Mouse (Mus musculus) small intestine, adult 2 months (tissue): ENCODE measurements at regions not wholly inside any gene's neighbourhood (a gene's known extent, or its start where the extent isn't known, plus 50 kb on each side); places are given as distances from the start of the nearest gene placed in this dataset.

Experiments
- H3K27ac ChIP-seq: fragments of 200-500 bp; 2 replicates; pipeline ENCODE4 v1.5.1; 2012; ENCODE audit warnings: low read depth, low read length, control low read depth, inconsistent platforms; ENCODE audit not compliant: insufficient read depth
- H3K27me3 ChIP-seq: fragments of 200-500 bp; 2 replicates; pipeline ENCODE4 v1.6.1; 2012; ENCODE audit warnings: mild to moderate bottlenecking, moderate library complexity, low read length, inconsistent platforms; ENCODE audit not compliant: control insufficient read depth, insufficient read depth
- H3K36me3 ChIP-seq: fragments of 200-500 bp; 2 replicates; pipeline ENCODE4 v1.6.1; 2012; ENCODE audit warnings: mild to moderate bottlenecking, low read length, control low read depth, inconsistent platforms; ENCODE audit not compliant: control insufficient read depth, insufficient read depth
- H3K4me1 ChIP-seq: fragments of 200-500 bp; 2 replicates; pipeline ENCODE4 v1.6.1; 2012; ENCODE audit warnings: low read length, inconsistent platforms, mixed read lengths; ENCODE audit not compliant: control insufficient read depth, insufficient read depth, insufficient read length
- H3K4me3 ChIP-seq: fragments of 200-500 bp; 2 replicates; pipeline ENCODE4 v1.5.1; 2012; ENCODE audit warnings: low read depth, mild to moderate bottlenecking, control low read depth, inconsistent platforms, low read length, moderate library complexity
- CTCF ChIP-seq: fragments of 200-500 bp; IDR thresholded peaks from 2 replicates; pipeline ENCODE4 v1.5.1; 2012; ENCODE audit warnings: low read depth, mild to moderate bottlenecking, control low read depth, inconsistent platforms, low read length, moderate library complexity, mixed read lengths; ENCODE audit not compliant: insufficient replicate concordance, insufficient read length; ENCODE audit errors: extremely low read depth
- POLR2A ChIP-seq: fragments of 200-500 bp; IDR thresholded peaks from 2 replicates; pipeline ENCODE4 v1.6.1; 2012; ENCODE audit warnings: low read depth, mild to moderate bottlenecking, control low read depth, inconsistent platforms, low read length, moderate library complexity
- WGBS: fragments of 180-500 bp; shearing (Covaris S2); methylation state at CpG from one replicate; pipeline ENCODE4 v1.1.7; 2018; 5-methylcytosine and 5-hydroxymethylcytosine counted together

DNA sequence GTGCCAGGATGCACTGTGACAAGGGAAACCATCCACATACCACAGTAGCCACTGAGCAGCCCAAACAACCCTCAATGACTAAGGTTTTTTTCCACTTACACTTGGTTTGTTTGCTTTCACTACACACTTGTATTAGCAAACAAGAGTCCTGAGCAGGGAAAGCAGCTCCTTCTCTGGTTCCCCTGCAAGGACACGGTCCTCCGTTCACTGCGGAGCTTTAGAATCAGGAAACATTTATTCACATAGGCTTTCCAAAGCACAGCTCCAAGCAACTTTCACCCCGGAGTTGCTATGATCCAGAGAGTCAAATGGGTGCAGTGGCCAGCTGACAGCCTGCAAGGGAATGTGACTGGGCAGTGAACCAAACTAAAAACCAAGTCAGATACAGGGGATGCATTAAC lies 186.8 kb upstream of the Lpp start:
- Histone ChIP-seq H3K4me3 (no peak overlapping the region), H3K36me3 (no peaks in the 10 kb centered on the region), H3K27me3 (no peaks in the 10 kb centered on the region), H3K27ac (no peak overlapping the region), H3K4me1 (no peaks in the 10 kb centered on the region)
- 65% methylated on average over 4 of the region's 4 CpGs for WGBS
- TF ChIP-seq CTCF (no peak), POLR2A (no peak)

DNA sequence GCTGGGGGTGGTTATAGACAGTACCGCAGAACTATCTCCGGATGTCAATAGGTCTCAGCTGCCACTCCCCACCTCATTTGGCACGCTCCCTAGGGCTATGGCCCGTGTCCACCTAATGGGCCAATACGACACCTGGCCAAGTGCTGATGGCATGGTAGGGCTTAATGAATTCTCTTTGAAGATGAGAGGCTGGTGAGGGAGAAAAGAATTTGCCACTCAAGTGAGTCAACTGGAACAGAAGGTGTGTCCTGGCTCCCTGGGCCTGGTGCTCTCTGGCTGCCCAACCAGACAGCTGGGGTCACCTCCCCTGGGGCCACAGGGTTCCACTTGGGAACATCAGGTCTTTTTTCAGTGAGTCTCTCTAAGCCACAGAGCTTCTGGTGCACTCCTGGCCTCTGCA lies 187.7 kb upstream of the Lpp start:
- H3K4me1 ChIP-seq = no peaks in the 10 kb centered on the region
- no peaks in the 10 kb centered on the region for H3K27me3 ChIP-seq
- H3K27ac ChIP-seq = no peak overlapping the region
- TF ChIP-seq POLR2A (no peak), CTCF (no peak)
- 78% methylated on average over 5 of the region's 5 CpGs for WGBS
- no peaks in the 10 kb centered on the region for H3K36me3 ChIP-seq
- no peak overlapping the region for H3K4me3 ChIP-seq

DNA sequence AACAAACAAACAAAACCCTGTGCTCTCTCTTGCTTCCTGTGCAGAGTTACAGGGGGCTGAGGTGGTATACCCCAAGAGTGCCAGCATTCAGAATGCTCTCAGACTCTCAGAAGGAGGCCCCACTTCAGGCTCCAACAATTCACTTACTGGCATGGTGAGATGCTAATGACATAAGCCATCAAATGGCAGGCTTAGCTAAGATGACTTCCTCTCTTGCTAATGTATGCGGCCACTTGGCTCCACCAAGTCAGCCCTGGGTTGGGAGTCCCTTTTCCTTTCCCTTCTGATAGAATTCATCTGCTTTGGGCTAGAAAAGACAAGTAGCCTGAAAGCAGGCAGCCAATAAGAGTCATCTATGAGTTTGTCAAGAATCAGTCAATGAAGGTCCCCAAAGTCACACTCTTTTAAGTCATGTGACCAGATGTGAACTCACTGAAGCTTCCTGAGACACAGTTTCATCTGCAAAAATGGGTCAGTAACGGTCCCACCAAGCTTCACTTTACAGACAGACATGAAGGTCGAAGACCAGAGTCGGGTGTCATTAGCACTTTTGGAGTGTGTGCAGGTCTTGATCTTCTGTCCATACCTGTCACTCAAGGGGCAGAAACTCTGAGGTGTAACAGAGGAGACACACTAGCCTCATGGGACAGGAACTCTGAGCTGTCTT lies 189.1 kb upstream of the Lpp start:
- no peak overlapping the region for H3K4me3 ChIP-seq
- no peaks in the 10 kb centered on the region for H3K36me3 ChIP-seq
- H3K4me1 ChIP-seq = peaks cover 8% of the 10 kb centered on the region
- WGBS = 91% methylated on average over 4 of the region's 4 CpGs
- H3K27me3 ChIP-seq = no peaks in the 10 kb centered on the region
- no peak for TF ChIP-seq CTCF
- no peak for TF ChIP-seq POLR2A
- no peak overlapping the region for H3K27ac ChIP-seq

DNA sequence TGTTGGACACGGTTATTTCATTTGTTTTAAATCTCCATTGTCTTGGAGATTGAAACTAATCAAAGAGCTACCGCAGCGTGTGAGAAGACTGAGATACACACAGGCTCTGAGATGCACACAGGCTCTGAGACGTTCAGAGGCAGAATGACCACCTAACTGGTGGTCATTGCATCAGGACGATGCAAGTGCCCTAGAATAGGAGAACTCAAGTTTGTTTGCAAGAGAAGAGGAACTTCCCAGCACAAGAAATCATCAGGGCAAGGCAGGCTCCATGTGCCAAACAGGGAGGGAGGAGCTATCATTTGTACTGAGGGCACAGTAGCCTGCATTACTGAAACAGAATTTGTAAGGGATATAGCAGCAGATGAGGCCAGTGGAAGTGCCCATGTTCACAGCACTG lies 190.7 kb upstream of the Lpp start:
- Histone ChIP-seq H3K4me1 (peaks cover 9% of the 10 kb centered on the region), H3K4me3 (no peak overlapping the region), H3K27ac (no peak overlapping the region), H3K36me3 (no peaks in the 10 kb centered on the region), H3K27me3 (no peaks in the 10 kb centered on the region)
- WGBS = 90% methylated on average over 5 of the region's 5 CpGs
- TF ChIP-seq POLR2A = no peak
- no peak for TF ChIP-seq CTCF

DNA sequence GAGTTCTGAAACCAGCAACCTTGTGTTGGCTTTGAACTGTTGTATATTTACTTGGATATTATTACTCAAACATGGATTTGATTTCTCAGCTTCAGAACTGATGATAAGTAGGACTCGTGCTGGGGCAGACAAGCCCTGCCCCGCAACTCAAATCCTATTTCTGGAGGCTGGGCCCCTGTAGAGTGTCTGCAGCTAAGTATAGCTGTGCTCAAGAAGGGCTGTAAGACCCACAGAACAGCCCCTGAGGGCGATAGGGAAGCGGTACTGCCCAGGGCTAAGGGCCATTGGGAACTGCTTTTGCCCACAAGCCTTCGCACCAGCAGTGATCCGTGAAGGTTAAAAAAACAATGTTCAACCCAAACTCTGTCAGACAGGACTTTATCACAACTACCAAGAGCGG lies 191.9 kb upstream of the Lpp start:
- TF ChIP-seq POLR2A = no peak
- no peak for TF ChIP-seq CTCF
- Histone ChIP-seq H3K27me3 (no peaks in the 10 kb centered on the region), H3K27ac (no peak overlapping the region), H3K4me1 (peaks cover 9% of the 10 kb centered on the region), H3K36me3 (no peaks in the 10 kb centered on the region), H3K4me3 (no peak overlapping the region)
- 93% methylated on average over 7 of the region's 7 CpGs for WGBS

DNA sequence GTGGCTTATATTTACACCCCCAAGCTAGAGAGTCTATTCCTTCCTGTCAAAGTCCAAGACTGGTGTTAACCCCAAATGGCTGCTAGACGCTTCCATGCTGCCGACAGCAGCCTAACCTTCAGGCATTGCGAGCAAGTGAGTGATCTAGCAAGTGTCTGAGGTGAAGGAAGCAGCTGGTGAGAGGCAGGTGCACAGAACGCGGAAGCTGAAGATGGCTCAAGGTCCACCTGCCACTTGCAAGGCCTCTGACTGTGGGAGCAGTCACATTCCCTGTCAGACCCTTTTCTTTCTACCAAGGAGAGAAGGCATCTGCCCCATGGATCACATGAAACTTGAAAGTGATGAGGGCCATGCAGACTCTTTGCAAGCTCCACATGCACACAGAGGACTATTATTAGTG lies 193.1 kb upstream of the Lpp start:
- WGBS = 27% methylated on average over 5 of the region's 5 CpGs
- peak overlapping the region; percentile 33; the same call in 1 of the 2 replicates for H3K4me3 ChIP-seq
- TF ChIP-seq POLR2A (no peak), CTCF (no peak)
- peak overlapping the region; percentile 93 for H3K27ac ChIP-seq
- no peaks in the 10 kb centered on the region for H3K27me3 ChIP-seq
- no peaks in the 10 kb centered on the region for H3K36me3 ChIP-seq
- H3K4me1 ChIP-seq = peaks cover 9% of the 10 kb centered on the region

DNA sequence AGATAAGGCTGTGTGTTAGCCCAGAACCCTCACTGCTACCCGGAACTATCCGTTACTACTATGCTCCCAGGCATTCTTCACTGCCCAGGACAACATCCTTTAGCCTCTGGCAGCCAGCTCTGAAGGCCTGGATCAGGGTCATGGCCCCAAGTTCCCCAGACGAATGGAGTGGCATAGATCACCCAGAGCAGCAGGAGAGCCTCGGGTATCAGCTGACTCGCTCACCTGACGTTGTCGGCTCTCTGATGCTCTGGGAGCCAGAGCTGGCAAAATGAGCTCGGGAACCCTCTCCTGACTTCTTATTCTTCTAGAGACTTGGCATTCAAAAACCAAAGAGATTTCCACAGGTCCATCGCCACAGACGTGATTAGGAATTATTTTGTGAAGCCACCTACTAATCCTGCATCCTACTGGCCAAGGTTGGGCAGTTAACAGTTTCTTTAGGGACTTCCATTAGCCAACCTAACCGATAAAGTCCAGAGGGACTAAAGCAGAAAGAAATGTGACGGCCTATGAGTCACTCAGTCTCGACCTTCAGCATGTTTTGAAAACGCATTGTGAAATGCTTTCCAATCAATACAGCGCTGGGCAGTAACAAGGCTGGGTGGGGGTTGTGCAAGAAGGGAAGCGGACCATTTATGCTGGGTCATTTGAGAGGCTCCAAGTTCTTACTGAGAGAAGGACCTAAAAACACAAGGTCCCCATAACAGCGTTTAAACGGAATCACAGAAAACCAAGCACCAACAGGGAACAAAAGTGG lies 193.7 kb upstream of the Lpp start:
- 48% methylated on average over 18 of the region's 18 CpGs for WGBS
- Histone ChIP-seq H3K4me3 (no peak overlapping the region; the same call in 1 of the 2 replicates), H3K27me3 (no peaks in the 10 kb centered on the region), H3K36me3 (no peaks in the 10 kb centered on the region), H3K27ac (peak overlapping the region; percentile 93), H3K4me1 (peaks cover 9% of the 10 kb centered on the region)
- TF ChIP-seq CTCF = no peak
- TF ChIP-seq POLR2A = no peak
